Mouse (Mus musculus): Measurements from ENCODE around the gene H3f3a. TPM values are rescaled to one million over a fixed set of nuclear protein-coding genes. Genes with fewer than 3 reads are reported as not detected.

The H3f3a gene
- polyA plus RNA-seq, 1 experiment from 2014 or later = 2,589 TPM

GRCm38 (mm10) chr1:180810976-180811375 lies 2.8 kb downstream of the H3f3a start:
- peaks cover 25% of the 10 kb centered on the region for H3K4me1 ChIP-seq (ENCODE audit: insufficient read depth, low read length)
- H3K27ac ChIP-seq (ENCODE audit: low read length) = no peak overlapping the region
- no peaks in the 10 kb centered on the region for H3K9me3 ChIP-seq (ENCODE audit: low read length)
- peak overlapping the region; percentile 57 for H3K4me2 ChIP-seq (replicated peaks; ENCODE audit: low read depth, low read length)
- no peaks in the 10 kb centered on the region for H3K27me3 ChIP-seq (ENCODE audit: insufficient read depth, low read length)
- H3K9ac ChIP-seq (replicated peaks; ENCODE audit: low read length) = peak overlapping the region; percentile 39
- peaks cover 41% of the 10 kb centered on the region for H3K36me3 ChIP-seq (ENCODE audit: insufficient read depth, low read length)
- ATAC-seq (ENCODE audit: low FRiP score, low TSS enrichment) = no peak
- 56% methylated on average over 7 of the region's 7 CpGs for WGBS
- peak overlapping the region; percentile 95 for H3K4me3 ChIP-seq (ENCODE audit: low read length)

- Histone ChIP-seq H3K27ac (ENCODE audit: low read length) (no peak overlapping the region), H3K9me3 (ENCODE audit: low read length) (no peaks in the 10 kb centered on the region), H3K27me3 (ENCODE audit: insufficient read depth, low read length) (no peaks in the 10 kb centered on the region), H3K4me1 (ENCODE audit: insufficient read depth, low read length) (peaks cover 18% of the 10 kb centered on the region), H3K4me2 (replicated peaks; ENCODE audit: low read depth, low read length) (no peak overlapping the region), H3K9ac (replicated peaks; ENCODE audit: low read length) (no peak overlapping the region; the same call in 1 of the 2 replicates), H3K4me3 (ENCODE audit: low read length) (no peak overlapping the region), H3K36me3 (ENCODE audit: insufficient read depth, low read length) (peaks cover 59% of the 10 kb centered on the region)
- ATAC-seq (ENCODE audit: low FRiP score, low TSS enrichment) = no peak
- 78% methylated on average over 5 of the region's 5 CpGs for WGBS
Measured at GRCm38 (mm10) chr1:180808831-180809230, 4.9 kb downstream of the H3f3a start.

- ATAC-seq (ENCODE audit: low FRiP score, low TSS enrichment) = no peak
- Histone ChIP-seq H3K4me1 (ENCODE audit: insufficient read depth, low read length) (peaks cover under 1% of the 10 kb centered on the region; the same call in 1 of the 2 replicates), H3K9me3 (ENCODE audit: low read length) (no peaks in the 10 kb centered on the region), H3K27me3 (ENCODE audit: insufficient read depth, low read length) (no peaks in the 10 kb centered on the region), H3K4me3 (ENCODE audit: low read length) (no peak overlapping the region), H3K4me2 (replicated peaks; ENCODE audit: low read depth, low read length) (no peak overlapping the region), H3K9ac (replicated peaks; ENCODE audit: low read length) (no peak overlapping the region), H3K36me3 (ENCODE audit: insufficient read depth, low read length) (peaks cover 68% of the 10 kb centered on the region), H3K27ac (ENCODE audit: low read length) (no peak overlapping the region)
- 86% methylated on average over 6 of the region's 6 CpGs for WGBS
Measured at GRCm38 (mm10) chr1:180803881-180804280, 9.9 kb downstream of the H3f3a start.

GRCm38 (mm10) chr1:180801466-180801994 lies 12.2 kb downstream of the H3f3a start:
- peaks cover 49% of the 10 kb centered on the region for H3K36me3 ChIP-seq (ENCODE audit: insufficient read depth, low read length)
- H3K9me3 ChIP-seq (ENCODE audit: low read length) = no peaks in the 10 kb centered on the region
- H3K4me3 ChIP-seq (ENCODE audit: low read length) = no peak overlapping the region
- H3K4me2 ChIP-seq (replicated peaks; ENCODE audit: low read depth, low read length) = no peak overlapping the region
- no peaks in the 10 kb centered on the region for H3K4me1 ChIP-seq (ENCODE audit: insufficient read depth, low read length)
- no peak for ATAC-seq (ENCODE audit: low FRiP score, low TSS enrichment)
- WGBS = 83% methylated on average over 3 of the region's 3 CpGs
- no peak overlapping the region for H3K27ac ChIP-seq (ENCODE audit: low read length)
- no peak overlapping the region for H3K9ac ChIP-seq (replicated peaks; ENCODE audit: low read length)
- H3K27me3 ChIP-seq (ENCODE audit: insufficient read depth, low read length) = no peaks in the 10 kb centered on the region

- Histone ChIP-seq H3K27ac (ENCODE audit: low read length) (no peak overlapping the region), H3K4me3 (ENCODE audit: low read length) (no peak overlapping the region), H3K9ac (replicated peaks; ENCODE audit: low read length) (no peak overlapping the region), H3K36me3 (ENCODE audit: insufficient read depth, low read length) (peaks cover 45% of the 10 kb centered on the region), H3K4me2 (replicated peaks; ENCODE audit: low read depth, low read length) (no peak overlapping the region), H3K9me3 (ENCODE audit: low read length) (no peaks in the 10 kb centered on the region), H3K27me3 (ENCODE audit: insufficient read depth, low read length) (no peaks in the 10 kb centered on the region), H3K4me1 (ENCODE audit: insufficient read depth, low read length) (no peaks in the 10 kb centered on the region)
- WGBS = 53% methylated on average over 2 of the region's 2 CpGs
- no peak for ATAC-seq (ENCODE audit: low FRiP score, low TSS enrichment)
Measured at GRCm38 (mm10) chr1:180800814-180801213, 12.9 kb downstream of the H3f3a start.

GRCm38 (mm10) chr1:180800022-180800421 lies 13.7 kb downstream of the H3f3a start:
- H3K4me1 ChIP-seq (ENCODE audit: insufficient read depth, low read length) = no peaks in the 10 kb centered on the region
- no peaks in the 10 kb centered on the region for H3K9me3 ChIP-seq (ENCODE audit: low read length)
- H3K9ac ChIP-seq (replicated peaks; ENCODE audit: low read length) = no peak overlapping the region
- 62% methylated on average over 5 of the region's 5 CpGs for WGBS
- H3K36me3 ChIP-seq (ENCODE audit: insufficient read depth, low read length) = peaks cover 38% of the 10 kb centered on the region
- no peak for ATAC-seq (ENCODE audit: low FRiP score, low TSS enrichment)
- H3K4me2 ChIP-seq (replicated peaks; ENCODE audit: low read depth, low read length) = no peak overlapping the region
- H3K4me3 ChIP-seq (ENCODE audit: low read length) = no peak overlapping the region
- no peaks in the 10 kb centered on the region for H3K27me3 ChIP-seq (ENCODE audit: insufficient read depth, low read length)
- H3K27ac ChIP-seq (ENCODE audit: low read length) = no peak overlapping the region

GRCm38 (mm10) chr1:180799253-180799652 lies 14.5 kb downstream of the H3f3a start:
- H3K9ac ChIP-seq (replicated peaks; ENCODE audit: low read length) = no peak overlapping the region
- no peaks in the 10 kb centered on the region for H3K27me3 ChIP-seq (ENCODE audit: insufficient read depth, low read length)
- H3K27ac ChIP-seq (ENCODE audit: low read length) = no peak overlapping the region
- no peak overlapping the region for H3K4me2 ChIP-seq (replicated peaks; ENCODE audit: low read depth, low read length)
- 85% methylated on average over 5 of the region's 5 CpGs for WGBS
- H3K4me3 ChIP-seq (ENCODE audit: low read length) = no peak overlapping the region
- H3K9me3 ChIP-seq (ENCODE audit: low read length) = no peaks in the 10 kb centered on the region
- H3K4me1 ChIP-seq (ENCODE audit: insufficient read depth, low read length) = peaks cover 5% of the 10 kb centered on the region; the same call in 1 of the 2 replicates
- peaks cover 30% of the 10 kb centered on the region for H3K36me3 ChIP-seq (ENCODE audit: insufficient read depth, low read length)
- no peak for ATAC-seq (ENCODE audit: low FRiP score, low TSS enrichment)

GRCm38 (mm10) chr1:180798660-180799059 lies 15.1 kb downstream of the H3f3a start:
- H3K4me2 ChIP-seq (replicated peaks; ENCODE audit: low read depth, low read length) = no peak overlapping the region
- no peak overlapping the region for H3K27ac ChIP-seq (ENCODE audit: low read length)
- H3K4me1 ChIP-seq (ENCODE audit: insufficient read depth, low read length) = peaks cover 10% of the 10 kb centered on the region
- 95% methylated on average over 5 of the region's 5 CpGs for WGBS
- no peak for ATAC-seq (ENCODE audit: low FRiP score, low TSS enrichment)
- no peaks in the 10 kb centered on the region for H3K27me3 ChIP-seq (ENCODE audit: insufficient read depth, low read length)
- H3K9ac ChIP-seq (replicated peaks; ENCODE audit: low read length) = no peak overlapping the region
- H3K9me3 ChIP-seq (ENCODE audit: low read length) = no peaks in the 10 kb centered on the region
- no peak overlapping the region for H3K4me3 ChIP-seq (ENCODE audit: low read length)
- H3K36me3 ChIP-seq (ENCODE audit: insufficient read depth, low read length) = peaks cover 24% of the 10 kb centered on the region

GRCm38 (mm10) chr1:180794170-180794569 lies 19.6 kb downstream of the H3f3a start:
- Histone ChIP-seq H3K27ac (ENCODE audit: low read length) (no peak overlapping the region), H3K9ac (replicated peaks; ENCODE audit: low read length) (peak overlapping the region; percentile 52)
- WGBS = 3% methylated on average over 21 of the region's 21 CpGs

GRCm38 (mm10) chr1:180793445-180794117 lies 20.2 kb downstream of the H3f3a start:
- Histone ChIP-seq H3K36me3 (ENCODE audit: insufficient read depth, low read length) (no peaks in the 10 kb centered on the region), H3K4me1 (ENCODE audit: insufficient read depth, low read length) (peaks cover 14% of the 10 kb centered on the region), H3K27me3 (ENCODE audit: insufficient read depth, low read length) (no peaks in the 10 kb centered on the region), H3K27ac (ENCODE audit: low read length) (peak overlapping the region; percentile 28; the same call in 1 of the 2 replicates), H3K4me3 (ENCODE audit: low read length) (peak overlapping the region; percentile 38), H3K4me2 (replicated peaks; ENCODE audit: low read depth, low read length) (peak overlapping the region; percentile 91), H3K9me3 (ENCODE audit: low read length) (no peaks in the 10 kb centered on the region; the same call in 1 of the 2 replicates), H3K9ac (replicated peaks; ENCODE audit: low read length) (peak overlapping the region; percentile 52)
- ATAC-seq (ENCODE audit: low FRiP score, low TSS enrichment) = peak; percentile 55
- WGBS = 7% methylated on average over 18 of the region's 18 CpGs

More at GRCm38 (mm10) chr1:180794170-180794569, 19.6 kb downstream of the H3f3a start:
- H3K4me3 ChIP-seq (ENCODE audit: low read length) = peak overlapping the region; percentile 38
- H3K27me3 ChIP-seq (ENCODE audit: insufficient read depth, low read length) = no peaks in the 10 kb centered on the region
- peaks cover 14% of the 10 kb centered on the region for H3K4me1 ChIP-seq (ENCODE audit: insufficient read depth, low read length)
- no peaks in the 10 kb centered on the region for H3K9me3 ChIP-seq (ENCODE audit: low read length)
- no peaks in the 10 kb centered on the region for H3K36me3 ChIP-seq (ENCODE audit: insufficient read depth, low read length)
- peak overlapping the region; percentile 91 for H3K4me2 ChIP-seq (replicated peaks; ENCODE audit: low read depth, low read length)
- peak; percentile 85 for ATAC-seq (ENCODE audit: low FRiP score, low TSS enrichment)
